Mouse (Mus musculus) fat pad, adult 2 months (tissue): ENCODE results near the gene Gas6.

Source experiments
- DNase-seq: peaks from one replicate; pipeline ENCODE4 v3.0.0-alpha.2; 2011; ENCODE audit warnings: low read depth, low spot score; ENCODE audit errors: extremely low read depth

Gas6 gene

DNA sequence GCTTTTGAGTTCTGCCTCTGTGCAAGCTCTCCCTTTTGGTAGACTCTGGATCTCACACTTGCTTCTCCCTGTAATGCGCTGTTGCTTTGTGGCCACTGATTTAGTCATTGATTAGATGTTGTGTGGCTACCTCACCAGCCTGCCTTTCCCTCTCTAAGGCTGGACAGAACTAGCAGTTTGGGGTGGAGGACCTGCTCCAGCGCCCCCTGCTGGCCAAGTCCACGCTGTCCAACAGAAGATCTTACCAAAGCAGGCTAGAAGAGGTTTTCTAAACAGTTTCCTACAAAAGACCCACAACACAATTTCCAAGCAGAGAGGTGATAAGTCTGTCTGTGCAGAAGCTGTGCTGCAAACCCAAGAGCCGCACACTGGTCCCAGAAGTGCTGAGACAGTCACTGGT lies 32.4 kb downstream of the Gas6 start:
- DNase-seq: no peak

GRCm38 (mm10) chr8:13461085-13461765 lies 33.1 kb downstream of the Gas6 start:
- no peak for DNase-seq

DNA sequence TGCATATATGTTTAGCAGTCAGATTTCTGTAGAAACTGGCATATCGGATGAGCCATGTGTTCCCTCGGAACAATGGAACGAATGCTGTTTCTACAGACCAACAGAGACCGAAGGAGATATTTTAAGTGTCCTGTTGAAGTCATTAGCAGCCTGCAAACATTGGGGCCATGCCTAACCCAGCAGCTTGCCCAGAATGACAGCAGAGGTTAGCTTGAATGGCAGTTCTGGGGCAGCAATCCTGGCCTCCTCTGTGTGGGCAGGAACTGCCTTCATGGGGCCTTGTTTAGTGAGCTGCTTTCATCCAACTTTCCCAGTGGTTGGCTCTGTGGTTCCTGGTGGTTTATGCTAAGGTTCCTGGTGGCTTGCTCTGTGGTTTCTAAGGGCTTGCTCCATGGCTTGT lies 34.9 kb downstream of the Gas6 start:
- no peak for DNase-seq

- no peak for DNase-seq
Observed at GRCm38 (mm10) chr8:13455295-13455694, 39.0 kb downstream of the Gas6 start.

DNA sequence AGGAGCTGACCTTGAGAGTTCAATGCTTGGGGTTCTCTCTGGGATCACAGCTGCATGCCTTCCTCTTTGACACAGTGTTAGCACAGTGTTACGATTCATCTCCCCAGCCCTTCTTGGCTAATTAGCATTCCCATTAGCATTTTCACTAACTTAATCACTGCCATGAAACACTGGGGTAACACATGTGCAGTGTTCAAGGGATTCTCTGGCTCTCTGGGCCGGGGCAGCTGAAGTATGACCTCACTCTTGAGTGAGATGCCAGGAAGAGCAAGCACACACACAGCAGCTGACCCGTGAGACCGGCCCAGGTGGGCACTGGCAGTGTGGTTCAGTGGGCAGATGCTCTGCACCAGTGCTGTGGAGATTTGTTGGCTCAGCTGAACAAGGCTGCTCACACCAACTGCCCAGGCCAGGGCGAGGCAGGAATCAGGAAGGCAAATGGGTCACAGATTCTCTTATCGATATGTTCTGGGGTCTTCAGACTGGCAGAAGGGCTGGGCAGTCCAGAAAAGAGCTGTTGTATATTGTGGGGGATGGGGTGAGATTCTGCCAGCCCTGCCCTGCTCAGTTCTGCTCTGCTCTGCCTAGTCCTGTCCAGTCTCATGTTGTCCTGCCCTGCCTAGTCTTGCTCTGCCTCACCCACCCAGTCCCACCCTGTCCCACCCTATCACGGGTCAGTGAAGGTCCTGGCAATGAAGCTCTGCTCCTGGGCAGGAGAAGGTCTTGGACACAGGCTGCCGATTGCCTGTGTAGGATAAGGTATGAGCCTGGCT lies 39.8 kb downstream of the Gas6 start:
- no peak for DNase-seq

DNA sequence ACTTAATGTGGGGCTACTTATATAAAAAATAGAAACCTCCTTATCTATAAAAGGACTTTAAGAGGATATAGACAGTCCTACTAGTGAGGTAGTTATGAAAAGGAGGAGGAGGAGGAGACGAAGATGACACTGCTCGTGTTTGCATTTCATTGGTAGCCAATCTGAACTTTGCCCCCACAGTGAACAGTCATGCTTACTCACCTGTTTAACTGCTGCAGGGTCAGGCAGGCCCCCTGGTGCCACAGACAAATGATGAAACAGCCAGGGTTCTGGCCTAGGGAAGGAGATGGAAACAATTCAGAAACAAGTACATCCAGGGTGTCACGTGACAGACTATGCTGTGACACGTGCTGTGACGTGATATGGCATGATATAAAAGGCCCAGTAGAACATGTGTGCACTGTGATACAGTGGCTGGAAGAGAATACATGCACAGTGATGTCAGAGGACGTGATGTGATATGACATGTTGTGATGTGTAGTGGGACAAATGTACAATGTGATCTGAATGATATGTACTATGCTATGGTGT lies 42.5 kb downstream of the Gas6 start:
- DNase-seq: no peak

DNA sequence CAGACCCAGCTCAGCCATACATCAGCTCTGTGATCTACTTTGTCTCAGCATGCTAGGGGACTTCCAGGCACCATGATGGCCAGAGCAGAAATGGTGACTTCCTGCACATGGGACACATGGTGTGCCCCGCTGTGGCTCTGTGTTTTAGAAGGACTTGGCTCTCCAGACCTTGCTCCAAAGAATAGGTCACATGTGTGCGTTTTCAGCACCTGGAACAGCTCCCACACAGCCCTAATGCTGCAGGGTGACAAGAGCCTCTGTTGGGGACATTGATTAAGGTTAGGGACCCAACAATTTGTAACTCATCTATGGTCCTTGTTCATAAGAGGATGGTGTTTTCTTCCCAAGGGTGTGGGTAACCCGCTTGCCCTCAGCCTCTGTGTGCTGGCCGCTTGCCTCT lies 46.1 kb downstream of the Gas6 start:
- no peak for DNase-seq

DNA sequence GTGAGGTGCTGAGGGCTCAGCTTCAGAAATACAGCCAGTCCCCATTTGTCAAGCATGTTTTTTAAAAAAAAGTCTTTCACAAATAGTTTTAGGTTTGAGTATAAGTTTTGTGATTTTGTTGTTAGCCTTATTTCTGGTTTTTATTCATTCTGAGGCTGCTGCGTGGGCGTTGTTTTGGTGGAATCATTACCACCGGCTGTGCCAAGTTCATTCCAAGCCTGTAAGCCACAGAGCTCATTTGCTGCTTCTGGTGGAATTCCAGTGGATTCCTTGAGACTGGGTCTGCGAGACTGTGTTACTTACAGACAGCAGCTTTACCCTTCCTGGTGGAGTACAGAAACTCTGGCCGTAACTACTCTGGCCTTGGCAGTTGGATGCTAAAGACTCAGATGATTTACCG lies 47.8 kb downstream of the Gas6 start:
- no peak for DNase-seq

DNA sequence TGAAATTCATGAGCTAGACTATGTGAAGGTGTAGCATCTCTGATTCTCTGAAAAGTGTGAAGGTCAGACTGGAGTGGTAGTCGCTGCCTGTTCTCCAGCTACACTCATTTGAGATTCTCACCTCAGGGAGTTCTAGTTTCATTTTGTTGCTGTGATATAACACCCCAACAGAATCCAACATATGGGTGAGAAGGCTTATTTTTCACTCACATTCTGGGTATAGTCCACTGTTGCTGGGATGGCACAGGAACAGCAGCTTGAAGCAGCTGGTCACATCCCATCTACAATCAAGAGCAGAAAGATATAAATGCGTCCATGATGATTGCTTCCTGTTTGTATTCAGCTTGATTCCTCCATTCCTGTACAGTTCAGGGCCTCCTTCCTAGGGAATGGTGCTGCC lies 52.1 kb downstream of the Gas6 start:
- DNase-seq: no peak

DNA sequence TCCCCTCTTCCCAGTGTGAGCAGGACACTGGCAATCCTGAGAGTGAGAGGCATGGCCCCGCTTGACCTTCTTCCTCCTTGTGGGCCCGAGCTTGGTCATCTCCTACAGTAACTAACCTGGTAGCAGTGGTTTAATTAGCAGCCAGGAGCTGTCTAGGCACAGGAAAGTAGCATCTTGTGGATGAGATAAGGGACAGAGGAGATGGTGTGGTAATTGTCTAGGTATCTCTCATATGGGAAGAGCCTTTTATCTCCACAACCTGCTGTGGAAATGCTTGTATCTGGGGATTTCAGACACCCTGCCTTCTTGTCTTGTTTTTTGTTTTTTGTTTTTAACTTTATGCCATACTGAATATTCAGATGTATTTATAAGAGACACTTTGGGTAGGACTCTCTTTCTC lies 56.8 kb downstream of the Gas6 start:
- no peak for DNase-seq

DNA sequence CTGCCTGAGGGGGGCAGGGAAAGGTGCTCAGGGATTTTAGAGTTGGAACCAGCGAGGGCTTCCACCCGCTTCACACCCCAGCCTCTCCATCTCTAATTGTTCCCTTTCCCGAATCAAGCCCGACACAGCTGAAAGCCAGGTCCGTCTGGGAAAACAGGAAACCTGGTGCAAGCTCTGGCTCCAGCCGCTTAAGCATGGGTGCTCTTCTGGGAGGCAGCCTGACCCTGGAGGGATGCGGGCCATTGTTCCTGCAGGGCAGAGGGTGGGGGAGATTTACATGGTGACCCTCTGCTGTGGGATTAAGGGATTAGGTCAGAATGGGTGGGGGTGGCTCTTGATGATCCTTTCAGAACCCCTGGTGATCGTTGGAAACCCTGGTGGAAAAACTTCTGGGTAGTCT lies 58.2 kb downstream of the Gas6 start:
- no peak for DNase-seq

GRCm38 (mm10) chr8:13434889-13435288 lies 59.4 kb downstream of the Gas6 start, which contains the start of gene Tmem255b:
Gene Tmem255b, plus strand, starts transcription at chr8:13435189.
- DNase-seq: no peak

- DNase-seq: no peak
Observed at GRCm38 (mm10) chr8:13433130-13433529, 61.2 kb downstream of the Gas6 start.

GRCm38 (mm10) chr8:13430866-13431265 lies 63.4 kb downstream of the Gas6 start:
- no peak for DNase-seq

GRCm38 (mm10) chr8:13430412-13430811 lies 63.9 kb downstream of the Gas6 start:
- no peak for DNase-seq

DNA sequence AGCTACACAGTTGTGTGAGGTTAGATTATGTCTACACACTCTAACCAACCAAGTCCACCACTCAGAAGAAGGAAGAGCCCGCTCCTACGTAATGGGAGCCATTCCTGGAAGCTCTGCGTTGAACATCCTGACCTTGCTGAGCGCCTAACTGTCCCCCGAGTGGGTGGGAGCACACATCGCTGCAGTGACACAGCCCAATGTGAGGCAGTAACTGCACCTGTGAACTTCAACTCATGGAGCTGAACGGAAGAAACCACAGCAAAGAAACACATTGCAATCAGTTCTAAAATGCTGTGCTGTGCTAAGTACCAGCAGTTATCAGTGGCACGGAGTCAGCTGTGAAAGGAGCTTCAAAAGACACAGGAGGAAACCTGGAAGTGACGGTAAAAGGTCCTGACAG lies 66.1 kb downstream of the Gas6 start:
- DNase-seq: no peak

GRCm38 (mm10) chr8:13427351-13427750 lies 66.9 kb downstream of the Gas6 start:
- no peak for DNase-seq

GRCm38 (mm10) chr8:13420970-13421369 lies 73.3 kb downstream of the Gas6 start:
- no peak for DNase-seq

- DNase-seq: no peak
Observed at GRCm38 (mm10) chr8:13419111-13419639, 75.1 kb downstream of the Gas6 start.

DNA sequence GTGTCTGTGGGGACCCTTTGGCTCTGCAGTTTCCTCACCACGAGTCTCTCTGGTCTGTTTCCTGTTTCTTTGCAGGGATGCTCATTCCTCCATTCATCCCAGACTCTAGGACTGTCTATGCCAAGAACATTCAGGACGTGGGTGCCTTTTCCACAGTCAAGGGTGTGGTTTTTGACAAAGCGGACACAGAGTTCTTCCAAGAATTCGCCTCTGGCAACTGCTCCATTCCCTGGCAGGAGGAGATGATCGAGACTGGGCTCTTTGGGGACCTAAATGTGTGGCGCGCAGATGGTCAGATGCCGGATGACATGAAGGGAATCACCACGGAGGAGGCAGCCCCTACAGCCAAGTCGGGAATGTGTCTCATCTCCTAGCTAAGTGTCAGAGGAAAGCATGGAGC lies 78.4 kb downstream of the Gas6 start:
- no peak for DNase-seq
